Comparison of ENCODE assay signal across 1 mouse cellular context in the genomic region with DNA sequence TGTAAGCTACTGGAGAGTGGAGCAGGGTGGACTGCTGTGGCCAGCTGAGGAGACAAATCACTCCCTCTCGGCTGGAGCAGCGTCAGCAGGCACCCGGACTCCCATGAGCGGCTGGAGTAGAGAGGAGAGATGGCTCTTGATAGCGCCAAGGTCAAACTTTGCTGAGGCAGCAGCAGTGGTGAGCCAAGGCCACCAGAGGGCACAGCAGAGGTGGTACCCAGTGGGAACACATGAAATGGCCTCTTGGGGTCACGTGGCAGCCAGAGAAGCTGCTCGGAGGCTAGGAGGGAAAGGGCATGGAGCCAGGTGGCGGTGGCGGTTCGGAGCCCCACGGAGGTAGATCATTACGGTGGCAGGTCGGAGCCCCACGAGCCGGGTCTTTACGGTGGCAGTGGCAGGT.
TF ChIP-seq lines count a peak whose summit lies in the region.

No protein-coding gene starts in this region.

TF ChIP-seq in CH12.LX, 34 proteins besides CTCF, POLR2A, EP300 and RAD21 (continued from another document):
- TF ChIP-seq ZMIZ1 (IDR thresholded peaks at IDR 0.05; ENCODE audit: low read depth, low read length) (no peak), POLR2AphosphoS2 (IDR thresholded peaks at IDR 0.05; ENCODE audit: low read depth, low read length) (no peak), USF2 (conservative IDR thresholded peaks at IDR 0.05; ENCODE audit: low read depth, low read length) (peak; percentile 79), BHLHE40 (IDR thresholded peaks at IDR 0.05; ENCODE audit: low read depth, low read length) (peak; percentile 75), MEF2A (IDR thresholded peaks at IDR 0.05; ENCODE audit: borderline replicate concordance, low read depth, low read length) (no peak), NELFE (IDR thresholded peaks at IDR 0.05; ENCODE audit: low read depth, low read length) (no peak), E2F4 (IDR thresholded peaks at IDR 0.05; ENCODE audit: insufficient replicate concordance, low read depth, low read length) (no peak), MAZ (IDR thresholded peaks at IDR 0.05; ENCODE audit: low read depth, low read length) (no peak), ETS1 (conservative IDR thresholded peaks at IDR 0.05; ENCODE audit: low read depth, low read length) (no peak), NRF1 (IDR thresholded peaks at IDR 0.05; ENCODE audit: low read depth, low read length) (no peak), MAFK (IDR thresholded peaks at IDR 0.05; ENCODE audit: insufficient replicate concordance, low read length) (peak; percentile 97), RCOR1 (conservative IDR thresholded peaks at IDR 0.05; ENCODE audit: low read depth, low read length) (no peak), GABPA (IDR thresholded peaks at IDR 0.05; ENCODE audit: insufficient replicate concordance, low read depth, low read length) (no peak), ZC3H11A (IDR thresholded peaks at IDR 0.05; ENCODE audit: low read depth, low read length) (peak; percentile 24), JUN (IDR thresholded peaks at IDR 0.05; ENCODE audit: insufficient read depth, low read depth, low read length) (no peak), IRF4 (IDR thresholded peaks at IDR 0.05; ENCODE audit: low read depth, low read length) (no peak)
